Mouse (Mus musculus) lung, postnatal 25 days (tissue): ENCODE measurements around the gene Zfp524.
"Not testable (repeated sequence)": the region's sequence is repeated elsewhere in the genome, so short reads cannot be mapped to it uniquely, and the experiment has no call there.

Experiments
- DNase-seq: peaks from one replicate; pipeline ENCODE4 v3.0.0; 2022; ENCODE audit warnings: low spot score

The Zfp524 gene

DNA sequence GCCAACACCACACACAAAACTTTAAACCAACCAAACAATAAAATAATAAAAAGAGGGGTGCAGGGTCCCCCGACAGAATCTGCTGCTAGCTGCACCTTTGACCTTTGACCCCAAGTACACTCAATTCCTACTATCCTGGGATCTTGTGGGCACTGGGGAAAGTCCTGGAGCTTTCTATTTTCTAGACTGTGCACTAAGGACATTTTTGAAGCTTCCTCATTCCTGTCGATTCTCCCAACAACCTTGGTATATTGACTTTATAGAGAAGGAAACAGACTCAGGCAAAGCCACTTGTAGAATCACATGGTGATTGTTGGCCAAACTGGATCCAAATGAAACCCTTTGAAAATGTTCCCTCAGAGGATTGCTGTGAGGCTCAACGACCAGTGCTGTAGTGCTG, 1.8 kb downstream of the Zfp524 start:
- DNase-seq: peak; percentile 18

DNA sequence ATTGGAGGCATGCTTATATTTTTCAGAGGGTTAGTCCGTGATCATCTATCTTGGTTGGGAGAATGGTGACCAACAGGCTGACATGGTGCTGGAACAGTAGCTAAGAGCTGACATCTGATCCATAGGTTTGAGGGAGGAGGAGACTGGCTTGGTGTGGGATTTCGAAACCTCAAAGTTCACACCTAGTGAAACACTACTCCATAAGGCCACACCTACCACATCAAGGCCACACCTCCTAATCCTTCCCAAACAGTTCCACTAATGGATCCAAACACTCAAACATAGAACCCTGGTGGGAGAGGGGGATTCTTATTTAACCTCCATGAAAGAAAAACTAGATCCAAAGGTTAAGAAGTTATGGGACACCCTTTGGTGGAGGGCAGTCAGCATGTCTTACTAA, 2.7 kb downstream of the Zfp524 start:
- no peak for DNase-seq

DNA sequence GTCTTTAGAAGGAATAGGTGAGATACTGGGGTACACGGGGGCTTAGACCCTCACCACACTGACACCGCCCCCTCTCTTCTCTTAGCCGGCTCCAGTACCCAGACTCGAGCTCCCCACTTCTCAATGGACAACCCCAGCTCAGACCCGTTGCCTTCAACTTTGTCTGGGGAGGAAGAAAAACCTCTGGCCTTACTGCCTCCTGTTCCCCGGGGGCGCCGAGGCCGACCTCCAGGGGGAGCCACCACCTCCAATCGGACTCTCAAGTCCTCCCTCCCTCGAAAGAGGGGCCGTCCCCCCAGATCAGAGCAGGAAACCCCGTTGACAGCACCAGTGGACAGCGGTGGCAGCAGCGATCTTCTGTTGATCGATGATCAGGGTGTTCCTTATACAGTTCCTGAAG, 3.1 kb downstream of the Zfp524 start:
- no peak for DNase-seq

DNA sequence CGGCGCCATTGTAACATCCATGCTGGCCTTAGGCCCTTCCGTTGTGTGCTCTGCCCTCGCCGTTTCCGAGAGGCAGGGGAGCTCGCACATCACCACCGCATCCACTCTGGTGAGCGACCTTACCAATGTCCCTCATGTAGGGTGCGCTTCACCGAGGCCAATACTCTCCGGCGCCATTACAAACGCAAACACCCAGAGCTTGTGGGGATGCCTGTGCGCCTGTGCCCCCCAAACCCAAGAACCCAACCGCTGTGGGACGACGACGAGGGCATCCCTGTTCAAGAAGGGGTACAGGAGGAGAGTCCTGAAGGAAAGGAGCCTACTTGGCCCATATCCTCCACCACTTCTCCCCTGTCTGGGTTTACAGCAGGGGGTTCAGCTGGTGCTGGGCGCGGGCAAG, 3.7 kb downstream of the Zfp524 start:
- DNase-seq: no peak

DNA sequence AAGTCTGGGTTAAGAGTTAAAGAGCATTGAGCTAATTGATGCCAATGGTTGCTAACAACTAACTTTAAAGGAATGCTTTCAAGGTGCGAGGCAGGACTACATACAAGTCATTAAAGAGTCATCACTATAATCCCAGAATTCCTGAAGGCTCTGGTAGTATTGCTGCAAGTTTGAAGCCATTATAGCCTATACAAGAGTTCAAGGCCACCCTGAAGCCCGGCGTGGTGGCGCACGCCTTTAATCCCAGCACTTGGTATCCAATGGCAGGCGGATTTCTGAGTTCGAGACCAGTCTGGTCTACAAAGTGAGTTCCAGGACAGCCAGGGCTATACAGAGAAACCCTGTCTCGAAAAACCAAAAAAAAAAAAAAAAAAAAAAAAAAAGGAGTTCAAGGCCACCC, 5.4 kb downstream of the Zfp524 start:
- not testable (repeated sequence) for DNase-seq

DNA sequence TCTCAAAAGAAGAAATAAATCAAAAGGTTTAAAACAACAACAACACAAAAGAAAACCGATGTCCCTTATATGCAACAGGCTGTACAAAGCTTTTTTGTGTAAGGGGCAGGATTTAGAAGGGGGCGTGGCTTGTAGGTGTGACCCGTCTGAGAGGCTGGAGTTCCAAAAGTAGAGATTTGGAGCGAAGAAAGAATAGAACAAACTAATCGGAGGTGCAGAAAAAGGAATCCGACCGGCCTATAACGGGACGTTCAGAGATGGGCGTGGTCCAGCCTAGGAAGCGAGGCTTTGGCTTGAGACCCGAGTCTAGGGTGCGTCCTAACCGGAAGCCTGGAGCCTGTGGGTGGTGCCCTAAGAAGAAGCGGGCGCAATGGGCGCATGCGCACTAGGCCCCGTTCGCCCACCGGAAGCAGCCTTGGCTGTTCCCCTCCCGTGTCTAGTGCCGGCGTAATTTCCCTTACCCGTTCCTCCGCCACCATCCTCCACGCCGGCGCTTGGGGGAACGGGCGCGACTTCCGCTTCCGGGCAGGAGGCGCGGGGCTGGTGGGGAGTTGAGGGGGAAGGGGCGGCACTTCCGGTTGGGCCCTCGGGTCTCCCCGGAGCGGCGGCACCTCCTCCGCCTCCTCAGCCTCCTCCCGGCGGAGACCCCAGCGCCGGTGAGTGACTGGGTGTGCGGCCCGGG, 5.9 kb downstream of the Zfp524 start, which contains the start of the genes Zfp865 and Ccdc106:
Gene Zfp865 (plus strand): TSS at position 377 of the 682 bp plus-strand sequence.
Gene Ccdc106 (plus strand): TSS at position 554 of the 682 bp plus-strand sequence.
- peak; percentile 99 for DNase-seq

DNA sequence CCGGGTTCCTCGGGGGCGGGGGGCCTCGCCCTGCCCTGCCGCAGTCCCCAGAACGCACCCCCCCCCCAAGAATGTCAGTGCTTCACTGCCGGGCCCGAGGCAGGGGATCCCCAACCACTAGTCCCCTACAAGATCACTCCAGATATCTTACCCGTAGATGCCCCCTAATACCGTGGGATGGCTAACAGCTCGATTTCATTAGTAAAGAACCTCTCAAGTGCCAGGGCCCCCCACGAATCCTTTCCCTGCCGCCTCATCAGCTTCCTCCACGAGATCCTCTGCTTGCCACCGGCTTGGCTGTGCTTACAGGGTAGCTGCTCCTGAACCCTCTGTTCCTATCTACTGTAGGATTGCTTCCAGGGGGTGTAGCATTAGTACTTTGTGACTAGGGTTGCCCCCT, 6.5 kb downstream of the Zfp524 start:
- no peak for DNase-seq

DNA sequence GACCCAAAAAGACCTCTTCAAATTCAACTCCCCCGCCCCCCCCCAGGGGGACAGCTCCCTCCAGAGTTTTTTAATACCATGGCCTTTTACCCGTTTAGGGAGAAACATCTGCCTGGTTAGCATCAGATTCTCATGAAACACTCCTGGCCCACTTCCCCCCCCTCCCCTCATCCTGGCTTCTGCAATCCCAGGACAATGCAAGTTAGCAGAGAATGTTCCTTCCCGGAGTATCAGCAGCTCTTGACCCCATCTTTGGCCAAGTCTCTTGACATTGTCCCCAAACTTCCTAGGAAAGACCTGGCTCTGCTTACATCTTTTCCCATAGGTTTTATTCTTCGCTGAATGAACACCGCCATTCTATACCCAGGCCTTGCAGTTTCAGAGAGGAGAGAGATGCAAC, 7.0 kb downstream of the Zfp524 start:
- DNase-seq: no peak

DNA sequence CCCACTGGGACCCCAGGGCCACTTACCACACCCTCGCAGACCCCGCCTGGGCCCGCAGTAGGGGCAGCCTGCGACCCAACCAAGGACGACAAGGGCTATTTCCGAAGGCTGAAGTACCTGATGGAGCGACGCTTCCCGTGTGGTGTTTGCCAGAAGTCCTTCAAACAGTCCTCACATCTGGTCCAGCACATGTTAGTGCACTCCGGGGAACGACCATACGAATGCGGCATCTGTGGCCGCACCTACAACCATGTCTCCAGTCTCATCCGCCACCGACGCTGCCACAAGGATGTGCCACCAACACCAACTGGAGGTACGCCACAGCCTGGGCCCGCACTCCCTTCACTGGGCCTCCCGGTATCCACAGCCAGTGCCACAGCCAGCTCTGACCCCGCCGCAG, 15.3 kb downstream of the Zfp524 start:
- no peak for DNase-seq

DNA sequence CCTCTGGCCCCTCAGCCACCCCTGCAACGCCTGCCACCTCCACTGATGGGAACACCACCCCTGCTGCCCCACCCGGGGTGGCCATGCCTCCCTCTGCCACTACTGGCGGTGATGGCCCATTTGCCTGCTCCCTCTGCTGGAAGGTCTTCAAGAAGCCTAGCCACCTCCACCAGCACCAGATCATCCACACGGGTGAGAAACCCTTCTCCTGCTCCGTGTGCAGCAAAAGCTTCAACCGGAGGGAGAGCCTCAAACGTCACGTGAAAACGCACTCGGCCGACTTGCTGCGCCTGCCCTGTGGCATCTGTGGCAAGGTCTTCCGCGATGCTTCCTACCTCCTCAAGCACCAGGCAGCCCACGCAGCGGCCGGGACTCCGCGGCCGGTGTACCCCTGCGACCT, 15.7 kb downstream of the Zfp524 start:
- no peak for DNase-seq

DNA sequence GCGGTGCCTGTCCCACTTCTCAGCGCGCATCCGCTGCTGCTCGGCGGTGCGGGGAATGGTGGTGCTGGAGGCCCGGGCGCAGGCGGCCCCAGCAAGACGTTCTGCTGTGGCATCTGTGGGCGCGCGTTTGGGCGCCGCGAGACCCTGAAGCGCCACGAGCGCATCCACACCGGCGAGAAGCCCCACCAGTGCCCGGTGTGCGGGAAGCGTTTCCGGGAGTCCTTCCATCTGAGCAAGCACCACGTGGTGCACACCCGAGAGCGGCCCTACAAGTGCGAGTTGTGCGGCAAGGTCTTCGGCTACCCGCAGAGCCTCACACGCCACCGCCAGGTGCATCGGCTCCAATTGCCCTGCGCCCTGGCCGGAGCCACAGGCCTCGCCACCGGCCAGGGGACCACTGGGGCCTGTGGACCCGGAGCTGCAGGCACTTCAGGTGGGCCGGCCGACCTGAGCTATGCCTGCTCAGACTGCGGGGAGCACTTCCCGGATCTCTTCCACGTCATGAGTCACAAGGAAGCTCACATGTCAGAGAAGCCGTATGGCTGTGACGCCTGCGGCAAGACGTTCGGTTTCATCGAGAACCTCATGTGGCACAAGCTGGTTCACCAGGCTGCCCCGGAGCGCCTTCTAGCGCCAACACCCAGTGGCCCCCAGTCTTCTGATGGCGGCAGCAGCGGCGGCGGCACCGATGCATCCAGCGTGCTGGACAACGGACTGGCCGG, 16.5 kb downstream of the Zfp524 start:
- no peak for DNase-seq

DNA sequence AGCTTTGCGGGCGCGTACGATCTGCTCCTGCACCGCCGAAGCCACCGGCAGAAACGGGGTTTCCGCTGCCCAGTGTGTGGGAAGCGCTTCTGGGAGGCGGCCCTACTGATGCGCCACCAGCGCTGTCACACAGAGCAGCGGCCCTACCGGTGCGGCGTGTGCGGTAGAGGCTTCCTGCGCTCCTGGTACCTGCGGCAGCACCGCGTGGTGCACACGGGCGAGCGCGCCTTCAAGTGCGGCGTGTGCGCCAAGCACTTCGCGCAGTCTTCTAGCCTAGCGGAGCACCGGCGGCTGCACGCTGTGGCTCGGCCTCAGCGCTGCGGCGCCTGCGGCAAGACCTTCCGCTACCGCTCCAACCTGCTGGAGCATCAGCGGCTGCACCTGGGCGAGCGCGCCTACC, 17.3 kb downstream of the Zfp524 start:
- DNase-seq: no peak

DNA sequence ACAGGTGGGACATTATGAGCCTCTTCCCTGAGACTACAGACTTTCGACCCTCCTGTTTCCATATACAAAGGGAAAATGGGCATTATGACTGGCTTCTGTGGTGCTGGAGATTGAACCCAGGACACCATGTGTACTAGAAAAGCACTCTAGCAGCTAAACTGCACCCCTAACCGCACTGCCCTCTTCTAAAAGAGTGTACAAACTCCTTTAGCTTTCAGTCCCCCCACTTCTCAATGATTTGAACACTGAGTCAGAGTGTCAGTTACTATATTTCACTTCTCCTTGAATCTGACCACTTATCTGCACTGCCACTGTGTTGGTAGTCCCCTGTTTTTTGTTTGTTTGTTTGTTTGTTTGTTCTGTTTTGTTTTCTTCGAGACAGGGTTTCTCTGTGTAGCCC, 19.6 kb downstream of the Zfp524 start, which contains the start of gene 4632433K11Rik:
Gene 4632433K11Rik (plus strand): TSS at position 301 of the 400 bp plus-strand sequence.
- no peak for DNase-seq

DNA sequence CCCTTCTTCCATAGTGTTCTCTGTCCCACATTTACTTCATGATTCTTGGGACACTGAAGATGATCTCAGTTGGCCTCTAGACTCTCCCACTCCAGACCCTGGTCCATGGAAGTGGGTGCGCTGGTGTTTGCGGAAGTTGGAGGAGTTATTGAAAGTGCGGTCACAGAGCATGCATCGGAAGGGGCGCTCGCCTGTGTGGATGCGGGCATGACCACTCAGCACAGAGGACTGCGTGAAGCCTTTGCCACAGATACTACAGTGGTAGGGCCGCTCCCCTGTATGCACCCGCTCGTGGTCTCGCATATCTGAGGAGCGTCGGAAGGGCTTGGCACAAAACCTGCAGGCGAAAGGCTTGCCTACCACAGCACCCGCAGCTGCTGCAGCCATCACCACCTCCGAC, 21.4 kb downstream of the Zfp524 start:
- DNase-seq: no peak

DNA sequence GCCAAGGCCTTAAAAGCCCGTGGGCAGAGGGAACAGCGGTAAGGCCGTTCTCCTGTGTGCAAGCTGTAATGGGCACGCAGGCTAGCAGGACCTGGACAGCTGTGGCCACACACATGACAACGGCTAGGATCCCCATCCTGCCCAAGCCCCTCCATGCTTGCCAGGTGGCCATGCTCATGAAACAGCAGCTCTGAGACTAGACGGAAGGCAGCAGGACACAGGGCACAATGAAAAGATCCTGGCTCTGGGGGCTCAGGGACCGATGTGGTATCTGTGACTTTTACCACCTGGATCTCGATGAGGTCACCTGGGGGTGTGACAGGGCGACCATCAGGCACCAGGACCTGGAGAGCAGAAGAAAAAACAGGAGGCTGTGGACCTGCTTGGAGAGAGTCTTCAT, 21.9 kb downstream of the Zfp524 start:
- no peak for DNase-seq

DNA sequence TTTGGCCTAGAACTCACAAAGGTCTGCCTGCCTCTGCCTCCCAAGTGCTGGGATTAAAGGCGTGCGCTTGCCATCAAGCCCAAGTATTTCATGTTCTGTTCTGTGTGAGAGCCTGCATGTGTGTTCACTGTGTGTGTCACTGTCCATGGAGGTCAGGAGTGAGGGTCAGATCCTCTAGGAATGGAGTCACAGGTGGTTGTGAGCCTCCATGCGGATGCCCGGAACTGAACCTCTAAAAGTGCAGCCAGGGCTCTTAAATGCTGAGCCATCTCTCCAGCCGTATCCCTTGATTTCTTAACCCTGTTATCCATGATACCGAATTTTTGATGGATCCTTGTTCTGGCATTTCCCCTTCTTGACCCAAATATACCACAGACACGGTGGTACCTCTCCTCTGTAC, 22.8 kb downstream of the Zfp524 start:
- DNase-seq: no peak

DNA sequence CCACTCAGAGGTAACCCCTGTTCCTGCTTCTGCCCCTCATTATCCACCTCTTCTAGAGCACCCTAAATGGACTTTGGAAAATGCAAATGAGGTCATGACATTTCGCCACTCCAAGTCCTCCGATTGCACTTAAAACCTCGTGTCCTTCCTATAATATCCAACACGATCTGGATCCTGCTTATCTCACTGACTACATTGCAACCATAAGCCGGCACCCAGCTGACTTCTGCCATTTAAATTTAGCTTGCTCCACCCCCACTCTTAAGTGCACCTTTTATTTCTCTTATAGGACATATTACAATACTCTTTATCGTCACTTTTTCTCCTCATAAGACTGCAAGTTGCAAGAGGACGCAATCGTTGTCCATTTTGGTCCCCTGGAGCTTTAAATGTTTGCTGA, 23.3 kb downstream of the Zfp524 start:
- no peak for DNase-seq

DNA sequence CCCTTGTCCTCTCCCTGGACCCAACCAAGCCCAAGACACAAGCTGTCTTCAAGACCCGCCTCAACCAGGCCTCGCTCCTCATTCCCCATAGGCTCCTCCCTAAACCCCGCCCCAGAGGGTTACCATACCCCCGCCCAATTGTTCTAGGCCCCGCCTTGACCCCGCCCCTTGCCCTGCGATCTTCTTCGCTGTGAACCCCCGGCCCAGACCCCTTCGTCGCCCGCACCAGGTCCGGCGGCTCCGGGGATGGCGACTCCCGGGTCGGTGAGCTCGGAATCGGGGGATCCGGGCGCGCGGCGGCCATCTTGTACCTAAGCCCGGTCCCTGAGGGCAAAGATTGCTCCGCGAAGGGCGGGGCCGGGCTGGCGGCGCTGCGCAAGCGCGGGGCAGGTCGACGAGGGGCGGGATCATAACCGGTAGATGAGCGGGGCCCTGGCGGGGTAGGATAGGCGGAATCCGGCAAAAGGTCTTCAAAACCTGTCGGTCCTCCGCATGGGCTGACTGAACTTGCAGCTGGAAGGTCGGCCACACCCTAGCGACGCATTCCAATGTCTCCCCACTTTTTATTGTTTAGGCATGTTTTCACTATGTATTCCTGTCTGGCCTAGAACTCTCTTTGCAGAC, 24.0 kb downstream of the Zfp524 start, which contains the start of gene Zfp784:
Gene Zfp784 (minus strand): TSS at position 338 of the 624 bp plus-strand sequence.
- peak; percentile 95 for DNase-seq

DNA sequence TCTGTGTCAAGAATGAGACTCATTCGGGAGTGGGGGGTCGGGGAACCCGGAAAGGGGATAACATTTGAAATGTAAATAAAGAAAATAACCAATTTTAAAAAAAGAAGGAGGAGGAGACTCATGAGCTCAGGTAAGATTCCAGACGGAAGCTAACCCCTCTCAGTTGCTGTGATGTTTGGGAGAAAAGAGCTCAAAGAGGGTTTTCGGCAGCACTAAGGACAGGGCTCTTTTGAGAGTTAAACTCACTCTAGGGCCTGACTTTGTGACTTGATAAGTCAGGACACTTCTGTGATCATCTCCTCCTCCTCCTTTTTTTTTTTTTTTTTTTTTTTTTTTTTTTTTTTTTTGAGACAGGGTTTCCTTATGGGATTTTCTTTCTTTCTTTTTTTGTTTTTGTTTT, 24.7 kb downstream of the Zfp524 start:
- DNase-seq: no peak

DNA sequence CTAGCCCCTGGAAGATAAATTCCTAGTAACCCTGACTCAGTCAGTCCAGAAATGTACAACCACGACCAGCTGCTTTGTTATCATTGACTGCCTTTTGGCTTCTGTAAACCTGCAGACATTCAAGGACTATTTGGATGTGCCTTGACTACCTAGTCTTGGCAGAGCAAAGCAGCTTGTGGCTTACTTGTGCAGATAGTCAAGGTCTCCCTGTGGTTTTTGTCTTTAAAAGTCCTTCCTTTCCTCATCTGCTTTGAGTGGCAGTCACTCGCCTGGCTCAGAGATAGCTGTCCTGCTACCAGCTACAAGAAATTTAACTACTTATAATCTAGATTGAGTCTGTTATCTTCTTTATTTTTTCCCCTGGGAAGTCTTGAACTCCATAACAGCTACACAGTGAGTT, 30.8 kb downstream of the Zfp524 start:
- DNase-seq: no peak

DNA sequence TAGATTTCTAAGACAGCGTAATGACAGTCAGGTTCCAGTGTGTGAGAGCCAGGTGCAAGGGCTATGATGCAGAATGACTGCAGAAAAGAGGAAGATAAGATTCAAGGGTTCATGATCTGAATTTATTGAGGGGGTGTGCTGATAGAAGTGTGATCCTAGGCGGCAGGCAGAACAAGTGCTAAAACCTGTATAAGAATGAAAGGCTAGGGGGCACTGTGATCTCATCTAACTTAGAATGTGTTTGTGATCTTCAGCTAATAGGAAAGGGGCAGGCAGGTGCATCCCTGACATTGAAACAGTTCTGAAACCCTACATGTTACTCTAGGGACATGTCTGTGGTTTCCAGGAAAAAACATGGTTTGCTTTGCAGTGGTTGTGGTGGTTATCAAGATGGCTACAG, 31.9 kb downstream of the Zfp524 start:
- DNase-seq: no peak

DNA sequence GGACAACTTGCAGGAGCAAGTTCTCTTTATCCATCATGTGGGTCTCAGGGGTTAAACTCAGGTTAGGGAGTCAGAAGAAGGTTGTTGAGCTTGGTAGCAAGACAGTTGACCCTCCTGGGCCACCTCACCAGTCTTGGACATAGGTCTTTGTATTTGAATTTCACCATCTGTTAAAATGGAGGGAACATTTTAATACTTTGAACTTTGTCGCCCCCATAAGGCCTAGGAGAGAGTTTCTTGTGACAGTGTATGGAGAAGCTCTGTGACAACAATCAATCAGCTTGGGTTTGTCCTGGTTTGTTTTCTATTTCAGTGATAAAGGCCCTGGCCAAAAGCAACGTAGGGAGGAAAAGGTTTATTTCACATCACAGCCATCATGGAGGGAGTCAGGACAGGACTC, 33.1 kb downstream of the Zfp524 start:
- DNase-seq: peak; percentile 70
